Mouse (Mus musculus) limb, embryonic 14.5 days (tissue): ENCODE data around the gene Ncor2. TPM values are rescaled to one million over a fixed set of nuclear protein-coding genes. Genes with fewer than 3 reads are reported as not detected.

Experiments used
- ATAC-seq: fragments of 200-750 bp; cut with Nextera tagmentation; 2 replicates; pipeline ENCODE4 v1.8.0; 2017; ENCODE audit warnings: low read depth, moderate number of reproducible peaks, moderate TSS enrichment; ENCODE audit not compliant: low FRiP score
- DNase-seq: peaks from one replicate; pipeline ENCODE4 v3.0.0-alpha.2; 2015; ENCODE audit warnings: low spot score
- H3K27ac ChIP-seq: fragments of 300-500 bp; sonication (generic); replicated peaks from 2 replicates; pipeline ENCODE4 v1.5.1; 2014; ENCODE audit warnings: low read depth, mild to moderate bottlenecking, low read length, moderate library complexity, mixed read lengths
- H3K27me3 ChIP-seq: fragments of 300-500 bp; sonication (generic); 2 replicates; pipeline ENCODE4 v1.6.1; 2014; ENCODE audit warnings: low read length, mixed read lengths; ENCODE audit not compliant: control insufficient read depth, insufficient read depth
- H3K36me3 ChIP-seq: fragments of 300-500 bp; sonication (generic); 2 replicates; pipeline ENCODE4 v1.6.1; 2014; ENCODE audit warnings: mild to moderate bottlenecking, low read length, moderate library complexity, mixed read lengths; ENCODE audit not compliant: control insufficient read depth, insufficient read depth
- H3K4me1 ChIP-seq: fragments of 300-500 bp; sonication (generic); 2 replicates; pipeline ENCODE4 v1.6.1; 2014; ENCODE audit warnings: antibody characterized with exemption, low read length, mixed read lengths; ENCODE audit not compliant: control insufficient read depth, insufficient read depth
- H3K4me2 ChIP-seq: fragments of 300-500 bp; sonication (generic); replicated peaks from 2 replicates; pipeline ENCODE4 v1.6.1; 2014; ENCODE audit warnings: low read depth, mild to moderate bottlenecking, low read length, moderate library complexity; ENCODE audit not compliant: severe bottlenecking
- H3K4me3 ChIP-seq: fragments of 300-500 bp; sonication (generic); replicated peaks from 2 replicates; pipeline ENCODE4 v1.5.1; 2014; ENCODE audit warnings: low read length
- H3K9ac ChIP-seq: fragments of 300-500 bp; sonication (generic); 2 replicates; pipeline ENCODE4 v1.6.1; 2014; ENCODE audit warnings: mild to moderate bottlenecking, low read depth, low read length, moderate library complexity; ENCODE audit not compliant: severe bottlenecking
- H3K9me3 ChIP-seq: fragments of 300-500 bp; sonication (generic); 2 replicates; pipeline ENCODE4 v1.6.1; 2016; ENCODE audit warnings: low read length; ENCODE audit not compliant: control insufficient read depth
- POLR2A ChIP-seq: fragments of 200-500 bp; IDR thresholded peaks from 2 replicates; pipeline ENCODE4 v1.8.0; 2012; ENCODE audit warnings: inconsistent platforms, mild to moderate bottlenecking, moderate library complexity, borderline replicate concordance; ENCODE audit not compliant: insufficient read depth, insufficient read length; ENCODE audit errors: extremely low read depth
- WGBS: fragments of 180-500 bp; shearing (Covaris S2); extraction: QIAGEN DNeasy Blood & Tissue Kit; methylation state at CpG from one replicate; pipeline ENCODE4 v1.1.7; 2014; 5-methylcytosine and 5-hydroxymethylcytosine counted together
- polyA plus RNA-seq, 2 experiments: library from polyadenylated mRNA; depleted of rRNA in 1 of 2; stranded (reverse) in 1 of 2; unstranded in 1 of 2; fragments of >200 nt; fragmentation: Nextera tagmentation in 1 of 2; extraction: Ambion mirVana in 1 of 2; gene quantifications; 2 replicates each; pipeline versions ENCODE4 v1.2.1 to v1.2.3; 2012 to 2014

Gene Ncor2
- polyA plus RNA-seq, 2 experiments, result 39.3 to 75.9 TPM

DNA sequence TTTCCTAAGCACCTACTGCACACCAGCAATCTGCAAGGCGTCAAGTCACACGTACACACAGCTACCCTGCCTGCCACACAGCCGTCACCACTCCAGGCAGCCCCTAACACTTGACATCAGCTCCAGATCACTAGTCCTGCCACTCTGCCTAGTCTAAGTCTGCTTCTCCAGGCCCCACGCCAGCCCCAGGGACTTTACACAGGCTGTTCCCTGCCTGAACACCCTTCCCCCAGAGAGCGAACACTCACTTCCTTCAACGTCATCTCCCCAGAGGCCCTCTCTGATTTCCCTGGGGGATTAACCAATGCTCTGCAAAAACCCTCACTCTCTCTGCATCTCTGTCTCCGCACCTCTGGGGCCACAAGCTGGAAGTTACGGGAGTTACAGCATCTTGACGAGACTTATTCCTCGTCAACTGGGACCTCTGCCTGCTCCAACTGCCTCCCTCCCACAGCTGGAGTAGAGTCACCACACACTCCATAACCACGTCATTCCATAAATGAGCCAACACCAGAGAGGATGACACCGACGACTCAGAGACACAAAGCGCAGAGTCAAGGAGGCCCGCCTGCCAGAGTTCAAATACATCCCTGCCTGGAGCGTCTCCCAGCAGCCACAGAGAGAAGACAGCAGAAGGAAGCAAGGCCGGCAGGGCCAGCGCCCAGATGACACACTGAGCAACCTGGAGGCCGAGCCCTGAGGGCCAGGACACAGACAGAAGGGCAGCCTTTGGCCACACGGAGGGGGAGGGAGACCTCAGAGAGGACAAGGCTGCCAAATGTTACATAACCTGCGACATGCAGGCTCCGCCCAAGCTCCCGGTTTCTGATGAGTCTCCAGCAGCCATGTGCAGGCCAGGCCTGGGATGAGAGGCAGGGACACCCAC, 126.2 kb downstream of the Ncor2 start:
- H3K4me3 ChIP-seq, result no peak overlapping the region
- no peak overlapping the region for H3K27ac ChIP-seq
- ATAC-seq, result no peak
- WGBS, result 63% methylated on average over 22 of the region's 23 CpGs
- H3K27me3 ChIP-seq, result no peaks in the 10 kb centered on the region
- DNase-seq, result no peak
- no peaks in the 10 kb centered on the region for H3K9me3 ChIP-seq
- peaks cover 22% of the 10 kb centered on the region for H3K4me1 ChIP-seq
- H3K36me3 ChIP-seq, result peaks cover 81% of the 10 kb centered on the region
- TF ChIP-seq POLR2A, result no peak
- H3K9ac ChIP-seq, result no peak overlapping the region
- no peak overlapping the region for H3K4me2 ChIP-seq

DNA sequence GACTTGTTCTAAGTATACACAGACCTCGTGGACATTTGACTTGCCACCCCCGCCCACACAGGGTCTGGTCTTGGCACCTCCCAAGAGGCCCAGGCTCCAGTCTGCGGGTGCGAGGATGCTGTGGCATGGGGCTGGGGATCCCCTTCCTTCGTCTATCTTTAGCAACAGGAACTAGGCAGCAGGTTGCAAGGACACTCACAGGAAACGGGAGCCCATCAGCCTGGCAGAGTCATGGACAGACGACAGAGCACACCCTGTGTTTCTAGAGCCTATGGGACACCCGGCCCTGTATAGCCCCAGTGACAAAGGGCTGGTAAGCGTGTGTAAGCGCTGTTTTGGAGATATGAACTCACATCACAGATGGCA, 126.8 kb downstream of the Ncor2 start:
- DNase-seq (no peak), ATAC-seq (no peak)
- Histone ChIP-seq H3K9ac (no peak overlapping the region), H3K9me3 (no peaks in the 10 kb centered on the region), H3K4me2 (no peak overlapping the region), H3K4me1 (peaks cover 16% of the 10 kb centered on the region), H3K36me3 (peaks cover 83% of the 10 kb centered on the region), H3K27ac (no peak overlapping the region), H3K4me3 (no peak overlapping the region), H3K27me3 (no peaks in the 10 kb centered on the region)
- WGBS, result 77% methylated on average over 10 of the region's 10 CpGs
- TF ChIP-seq POLR2A, result no peak

DNA sequence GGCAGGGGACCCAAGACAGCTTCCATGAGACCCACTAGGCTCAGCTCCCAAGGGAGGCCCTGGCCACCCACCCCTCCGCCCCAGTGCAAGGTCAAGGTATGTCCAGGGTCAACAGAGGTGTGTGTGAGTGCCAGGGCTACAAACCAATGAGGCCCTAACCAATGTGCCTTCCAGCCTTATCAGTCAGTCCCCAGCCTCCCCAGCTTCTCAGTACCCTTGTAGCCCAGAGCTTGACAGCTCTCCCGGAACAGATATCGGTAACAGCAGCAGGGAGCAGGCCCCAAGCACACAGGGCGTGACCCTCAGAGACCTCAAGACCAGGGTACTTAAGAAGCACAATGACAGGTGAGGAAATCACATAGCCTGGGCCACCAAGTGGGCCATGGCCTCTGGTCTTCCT, 129.5 kb downstream of the Ncor2 start:
- Histone ChIP-seq H3K36me3 (peaks cover 96% of the 10 kb centered on the region), H3K4me1 (no peaks in the 10 kb centered on the region), H3K27me3 (no peaks in the 10 kb centered on the region), H3K4me3 (no peak overlapping the region), H3K9me3 (no peaks in the 10 kb centered on the region), H3K27ac (no peak overlapping the region), H3K4me2 (no peak overlapping the region), H3K9ac (no peak overlapping the region)
- ATAC-seq (no peak), DNase-seq (no peak)
- TF ChIP-seq POLR2A, result no peak
- 95% methylated on average over 4 of the region's 4 CpGs for WGBS

DNA sequence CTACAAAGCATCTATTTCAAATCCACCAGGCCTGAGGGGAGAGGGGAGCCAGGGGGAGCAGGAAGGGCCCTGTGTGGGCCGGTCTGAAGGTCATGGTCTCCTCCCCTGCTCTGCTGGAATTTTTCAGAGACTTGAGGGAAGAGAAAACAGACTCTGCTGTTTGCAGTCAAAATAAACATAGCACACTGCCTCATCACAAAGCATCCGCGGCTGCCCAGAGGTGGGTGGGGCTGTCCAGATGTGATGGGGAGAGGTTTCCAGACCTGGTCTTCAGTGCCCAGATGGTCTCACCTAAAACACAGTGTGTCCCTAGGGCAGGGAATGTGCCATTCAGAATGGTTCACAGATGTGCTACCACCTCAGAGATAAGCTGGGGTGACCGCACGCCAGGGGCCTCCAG, 132.6 kb downstream of the Ncor2 start:
- H3K4me3 ChIP-seq, result no peak overlapping the region
- no peak for ATAC-seq
- H3K36me3 ChIP-seq, result peaks cover 100% of the 10 kb centered on the region
- no peaks in the 10 kb centered on the region for H3K9me3 ChIP-seq
- DNase-seq, result no peak
- H3K9ac ChIP-seq, result no peak overlapping the region
- no peaks in the 10 kb centered on the region for H3K27me3 ChIP-seq
- no peak overlapping the region for H3K4me2 ChIP-seq
- no peaks in the 10 kb centered on the region for H3K4me1 ChIP-seq
- H3K27ac ChIP-seq, result no peak overlapping the region
- WGBS, result 75% methylated on average over 5 of the region's 5 CpGs
- no peak for TF ChIP-seq POLR2A

DNA sequence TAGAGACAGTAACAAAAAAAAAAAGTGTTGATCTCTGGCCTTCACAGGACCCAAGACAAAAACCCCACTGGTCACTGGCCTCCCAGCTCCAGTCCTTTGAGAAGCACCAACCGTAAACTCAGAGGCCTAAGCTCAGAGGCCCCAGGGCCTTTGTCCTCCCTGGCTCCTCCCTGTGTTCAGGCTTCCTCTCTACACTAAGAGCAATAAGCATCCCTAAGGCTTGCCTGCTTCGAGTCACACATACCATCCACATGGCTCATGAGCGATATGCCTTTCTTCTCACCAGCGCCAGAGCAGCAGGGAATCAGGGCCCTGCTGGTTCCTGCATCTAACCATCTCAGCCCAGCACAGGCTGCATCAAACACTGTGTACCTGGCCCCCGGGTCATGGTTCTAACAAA, 133.8 kb downstream of the Ncor2 start:
- H3K9ac ChIP-seq, result no peak overlapping the region
- no peak overlapping the region for H3K4me2 ChIP-seq
- peaks cover 100% of the 10 kb centered on the region for H3K36me3 ChIP-seq
- WGBS, result 66% methylated on average over 5 of the region's 5 CpGs
- TF ChIP-seq POLR2A, result no peak
- no peaks in the 10 kb centered on the region for H3K27me3 ChIP-seq
- ATAC-seq (no peak), DNase-seq (no peak)
- H3K4me1 ChIP-seq, result no peaks in the 10 kb centered on the region
- H3K9me3 ChIP-seq, result no peaks in the 10 kb centered on the region
- H3K4me3 ChIP-seq, result no peak overlapping the region
- no peak overlapping the region for H3K27ac ChIP-seq
